Mouse (Mus musculus): ENCODE results near the gene Gm3755. TPM values are rescaled to one million over a fixed set of nuclear protein-coding genes. Genes with fewer than 3 reads are reported as not detected.

Gene Gm3755
- polyA plus RNA-seq (2017; shearing (Covaris generic)), result not detected

DNA sequence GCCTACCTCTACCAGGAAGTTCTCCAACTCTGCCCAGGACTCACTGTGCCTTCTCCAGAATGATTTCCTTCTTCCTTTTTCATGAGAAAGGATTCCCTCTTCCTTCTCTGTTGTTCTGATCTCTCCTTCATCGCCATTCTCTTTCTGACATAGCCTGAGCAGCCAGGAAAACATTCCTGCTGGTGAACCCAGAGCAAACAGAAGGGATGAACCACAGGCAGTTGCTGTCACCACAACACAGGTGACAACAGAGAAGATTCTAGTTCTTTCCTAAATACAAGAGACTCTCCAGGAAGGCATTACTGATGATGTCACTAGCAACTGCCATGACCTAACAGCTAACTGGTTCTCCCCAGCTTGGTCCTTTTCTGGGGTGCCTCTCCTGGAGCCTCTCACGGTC lies at the start of gene Gm3755:
Gm3755 (minus strand) TSS at position 101 of the 400 bp plus-strand sequence.

DNA sequence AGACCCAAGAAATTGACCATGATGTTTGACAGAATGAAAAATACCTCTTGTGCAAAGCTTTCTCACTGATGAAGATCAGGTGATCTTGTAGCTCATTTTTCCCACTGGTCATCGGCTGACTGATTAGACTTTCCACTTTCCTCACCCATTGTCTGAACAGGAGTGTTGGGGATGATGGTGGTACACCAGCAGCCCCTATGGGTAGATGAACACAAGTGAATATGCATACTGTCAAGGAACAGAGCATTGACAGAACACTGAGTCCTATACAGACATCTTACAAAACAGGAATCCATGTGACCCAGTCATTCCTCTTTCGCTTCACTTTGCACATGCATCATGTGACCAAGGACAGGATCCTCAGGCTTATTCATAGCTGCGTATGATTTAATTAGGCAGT lies 32.9 kb upstream of the Gm3755 start, which contains the start of gene Gm3752:
Gm3752 (minus strand) TSS at position 101 of the 400 bp plus-strand sequence.

Other genes starting within 250 kb of the Gm3755 start
- not detected for gene Gm3727, start 186.2 kb downstream of the Gm3755 start, polyA plus RNA-seq (2017; shearing (Covaris generic))
- gene Gm3739, start 135.9 kb downstream of the Gm3755 start, polyA plus RNA-seq (2017; shearing (Covaris generic)), result 12.7 TPM
- gene Gm5797, start 118.5 kb downstream of the Gm3755 start, polyA plus RNA-seq (2017; shearing (Covaris generic)), result not detected
- gene Gm8374, start 85.8 kb downstream of the Gm3755 start, polyA plus RNA-seq (2017; shearing (Covaris generic)), result not detected
- 10.1 TPM for gene Gm3752, start 32.8 kb upstream of the Gm3755 start, polyA plus RNA-seq (2017; shearing (Covaris generic))
- gene Gm3558, start 117.6 kb upstream of the Gm3755 start, polyA plus RNA-seq (2017; shearing (Covaris generic)), result 3.5 TPM
- gene Gm10338, start 144.7 kb upstream of the Gm3755 start, polyA plus RNA-seq (2017; shearing (Covaris generic)), result not detected
- not detected for gene Gm10128, start 193.1 kb upstream of the Gm3755 start, polyA plus RNA-seq (2017; shearing (Covaris generic))

All from activated CD4-positive, CD25-positive, alpha-beta regulatory T cell, adult 9 weeks (primary cell).